Mouse (Mus musculus) liver, adult (tissue): ENCODE results near the gene Hspg2.

ENCODE experiments used
- GATA4 ChIP-seq: IDR thresholded peaks from 2 replicates; pipeline ENCODE4 v1.6.1; 2014; ENCODE audit warnings: mild to moderate bottlenecking, low read length; ENCODE audit not compliant: insufficient replicate concordance

The Hspg2 gene

GRCm38 (mm10) chr4:137456581-137456980 lies 12.0 kb upstream of the Hspg2 start:
- no peak for TF ChIP-seq GATA4

- no peak for TF ChIP-seq GATA4
These were observed 11.3 kb upstream of the Hspg2 start for GRCm38 (mm10) chr4:137457292-137457691.

- TF ChIP-seq GATA4, result no peak
These were observed 10.3 kb upstream of the Hspg2 start for GRCm38 (mm10) chr4:137458310-137458709.

GRCm38 (mm10) chr4:137458861-137459260 lies 9.7 kb upstream of the Hspg2 start:
- TF ChIP-seq GATA4, result no peak

- no peak for TF ChIP-seq GATA4
These were observed 7.9 kb upstream of the Hspg2 start for GRCm38 (mm10) chr4:137460676-137461075.

- no peak for TF ChIP-seq GATA4
These were observed 7.4 kb upstream of the Hspg2 start for GRCm38 (mm10) chr4:137461217-137461616.

- no peak for TF ChIP-seq GATA4
These were observed 6.4 kb upstream of the Hspg2 start for GRCm38 (mm10) chr4:137461981-137462690.

GRCm38 (mm10) chr4:137465125-137465787 lies 3.3 kb upstream of the Hspg2 start:
- no peak for TF ChIP-seq GATA4

GRCm38 (mm10) chr4:137466991-137467390 lies 1.6 kb upstream of the Hspg2 start:
- no peak for TF ChIP-seq GATA4

GRCm38 (mm10) chr4:137467525-137467924 lies 1.0 kb upstream of the Hspg2 start:
- no peak for TF ChIP-seq GATA4

GRCm38 (mm10) chr4:137469081-137469844 lies 694 bp downstream of the Hspg2 start:
- no peak for TF ChIP-seq GATA4

- TF ChIP-seq GATA4, result no peak
These were observed 1.5 kb downstream of the Hspg2 start for GRCm38 (mm10) chr4:137469845-137470692.

GRCm38 (mm10) chr4:137470701-137471317 lies 2.2 kb downstream of the Hspg2 start:
- peak; percentile 73; the same call in 1 of the 2 replicates for TF ChIP-seq GATA4

- TF ChIP-seq GATA4, result no peak
These were observed 2.8 kb downstream of the Hspg2 start for GRCm38 (mm10) chr4:137471326-137471725.
